Mouse (Mus musculus): Measurements from ENCODE around the gene Maml3. TPM values are rescaled to one million over a fixed set of nuclear protein-coding genes. Genes with fewer than 3 reads are reported as not detected.

The Maml3 gene
- polyA plus RNA-seq, 1 experiment from 2014 or later: 7.7 TPM

GRCm38 (mm10) chr3:51981496-51981895 lies 123.4 kb downstream of the Maml3 start:
- Histone ChIP-seq H3K9ac (no peak overlapping the region), H3K36me3 (replicated peaks) (no peaks in the 10 kb centered on the region), H3K9me3 (no peaks in the 10 kb centered on the region), H3K4me2 (no peak overlapping the region), H3K4me3 (no peak overlapping the region), H3K4me1 (peaks cover 9% of the 10 kb centered on the region; the same call in 1 of the 2 replicates), H3K27me3 (replicated peaks) (no peaks in the 10 kb centered on the region), H3K27ac (no peak overlapping the region)
- ATAC-seq (replicated peaks): no peak
- 63% methylated on average over 5 of the region's 5 CpGs for WGBS

- no peak for ATAC-seq (replicated peaks)
- WGBS: 51% methylated on average over 8 of the region's 8 CpGs
- no peak overlapping the region for H3K4me2 ChIP-seq
Observed at GRCm38 (mm10) chr3:51977654-51978352, 127.1 kb downstream of the Maml3 start.

GRCm38 (mm10) chr3:51974601-51975000 lies 130.3 kb downstream of the Maml3 start:
- 96% methylated on average over 7 of the region's 7 CpGs for WGBS
- ATAC-seq (replicated peaks): no peak
- Histone ChIP-seq H3K4me1 (no peaks in the 10 kb centered on the region), H3K4me3 (no peak overlapping the region), H3K36me3 (replicated peaks) (no peaks in the 10 kb centered on the region), H3K9me3 (no peaks in the 10 kb centered on the region), H3K9ac (no peak overlapping the region), H3K4me2 (no peak overlapping the region), H3K27me3 (replicated peaks) (no peaks in the 10 kb centered on the region), H3K27ac (no peak overlapping the region)

More at GRCm38 (mm10) chr3:51977654-51978352, 127.1 kb downstream of the Maml3 start:
- H3K9me3 ChIP-seq: no peaks in the 10 kb centered on the region
- H3K27me3 ChIP-seq (replicated peaks): no peaks in the 10 kb centered on the region
- H3K4me1 ChIP-seq: no peaks in the 10 kb centered on the region
- H3K27ac ChIP-seq: no peak overlapping the region
- H3K4me3 ChIP-seq: no peak overlapping the region
- no peak overlapping the region for H3K9ac ChIP-seq
- H3K36me3 ChIP-seq (replicated peaks): no peaks in the 10 kb centered on the region

GRCm38 (mm10) chr3:51974153-51974552 lies 130.7 kb downstream of the Maml3 start:
- Histone ChIP-seq H3K4me3 (no peak overlapping the region), H3K9ac (no peak overlapping the region), H3K27me3 (replicated peaks) (no peaks in the 10 kb centered on the region), H3K36me3 (replicated peaks) (no peaks in the 10 kb centered on the region), H3K4me1 (no peaks in the 10 kb centered on the region), H3K27ac (no peak overlapping the region), H3K9me3 (no peaks in the 10 kb centered on the region), H3K4me2 (no peak overlapping the region)
- ATAC-seq (replicated peaks): no peak
- 97% methylated on average over 6 of the region's 6 CpGs for WGBS

- no peaks in the 10 kb centered on the region for H3K9me3 ChIP-seq
- no peak overlapping the region for H3K4me2 ChIP-seq
- no peak overlapping the region for H3K27ac ChIP-seq
- H3K4me3 ChIP-seq: no peak overlapping the region
- ATAC-seq (replicated peaks): no peak
- no peak overlapping the region for H3K9ac ChIP-seq
- 53% methylated on average over 6 of the region's 6 CpGs for WGBS
- H3K27me3 ChIP-seq (replicated peaks): no peaks in the 10 kb centered on the region
- H3K36me3 ChIP-seq (replicated peaks): no peaks in the 10 kb centered on the region
- no peaks in the 10 kb centered on the region for H3K4me1 ChIP-seq
Observed at GRCm38 (mm10) chr3:51972576-51972975, 132.3 kb downstream of the Maml3 start.

GRCm38 (mm10) chr3:51970489-51970888 lies 134.4 kb downstream of the Maml3 start:
- no peak overlapping the region for H3K4me3 ChIP-seq
- ATAC-seq (replicated peaks): no peak
- no peaks in the 10 kb centered on the region for H3K9me3 ChIP-seq
- H3K27ac ChIP-seq: no peak overlapping the region
- WGBS: 84% methylated on average over 2 of the region's 2 CpGs
- no peaks in the 10 kb centered on the region for H3K36me3 ChIP-seq (replicated peaks)
- H3K4me2 ChIP-seq: no peak overlapping the region
- H3K9ac ChIP-seq: no peak overlapping the region
- no peaks in the 10 kb centered on the region for H3K27me3 ChIP-seq (replicated peaks)
- H3K4me1 ChIP-seq: peaks cover 6% of the 10 kb centered on the region

- 0 out of 2 replicates have a peak overlapping the region, but pooled peaks have one; percentile 9 for H3K27ac ChIP-seq
- 59% methylated on average over 6 of the region's 6 CpGs for WGBS
- no peak for ATAC-seq (replicated peaks)
- no peak overlapping the region for H3K4me2 ChIP-seq
- no peak overlapping the region for H3K4me3 ChIP-seq
- no peaks in the 10 kb centered on the region for H3K36me3 ChIP-seq (replicated peaks)
- peaks cover 17% of the 10 kb centered on the region for H3K4me1 ChIP-seq
- H3K9ac ChIP-seq: no peak overlapping the region
- H3K9me3 ChIP-seq: no peaks in the 10 kb centered on the region
- H3K27me3 ChIP-seq (replicated peaks): no peaks in the 10 kb centered on the region
Observed at GRCm38 (mm10) chr3:51969451-51969850, 135.4 kb downstream of the Maml3 start.

- H3K4me1 ChIP-seq: peaks cover 37% of the 10 kb centered on the region
- WGBS: 63% methylated on average over 7 of the region's 7 CpGs
- H3K9me3 ChIP-seq: no peaks in the 10 kb centered on the region
- no peak overlapping the region for H3K4me2 ChIP-seq
- H3K9ac ChIP-seq: no peak overlapping the region
- H3K4me3 ChIP-seq: no peak overlapping the region
- peak overlapping the region; percentile 89 for H3K27ac ChIP-seq
- no peaks in the 10 kb centered on the region for H3K36me3 ChIP-seq (replicated peaks)
- ATAC-seq (replicated peaks): no peak
- no peaks in the 10 kb centered on the region for H3K27me3 ChIP-seq (replicated peaks)
Observed at GRCm38 (mm10) chr3:51965841-51966240, 139.0 kb downstream of the Maml3 start.

GRCm38 (mm10) chr3:51965436-51965835 lies 139.4 kb downstream of the Maml3 start:
- Histone ChIP-seq H3K27ac (peak overlapping the region; percentile 89), H3K4me2 (no peak overlapping the region), H3K27me3 (replicated peaks) (no peaks in the 10 kb centered on the region), H3K36me3 (replicated peaks) (no peaks in the 10 kb centered on the region), H3K9ac (no peak overlapping the region), H3K4me1 (peaks cover 37% of the 10 kb centered on the region), H3K9me3 (no peaks in the 10 kb centered on the region), H3K4me3 (no peak overlapping the region)
- 32% methylated on average over 2 of the region's 2 CpGs for WGBS
- no peak for ATAC-seq (replicated peaks)

GRCm38 (mm10) chr3:51965008-51965407 lies 139.9 kb downstream of the Maml3 start:
- H3K9ac ChIP-seq: no peak overlapping the region
- no peak overlapping the region for H3K4me2 ChIP-seq
- no peak for ATAC-seq (replicated peaks)
- H3K4me1 ChIP-seq: peaks cover 37% of the 10 kb centered on the region
- no peaks in the 10 kb centered on the region for H3K36me3 ChIP-seq (replicated peaks)
- no peaks in the 10 kb centered on the region for H3K9me3 ChIP-seq
- no peaks in the 10 kb centered on the region for H3K27me3 ChIP-seq (replicated peaks)
- peak overlapping the region; percentile 89 for H3K27ac ChIP-seq
- no peak overlapping the region for H3K4me3 ChIP-seq
- 18% methylated on average over 3 of the region's 3 CpGs for WGBS

GRCm38 (mm10) chr3:51963891-51964593 lies 140.8 kb downstream of the Maml3 start:
- no peak overlapping the region for H3K4me3 ChIP-seq
- H3K4me2 ChIP-seq: peak overlapping the region; percentile 34
- 4% methylated on average over 4 of the region's 4 CpGs for WGBS
- H3K27ac ChIP-seq: peak overlapping the region; percentile 89
- peak overlapping the region; percentile 22 for H3K9ac ChIP-seq
- H3K27me3 ChIP-seq (replicated peaks): no peaks in the 10 kb centered on the region
- peaks cover 37% of the 10 kb centered on the region for H3K4me1 ChIP-seq
- H3K9me3 ChIP-seq: no peaks in the 10 kb centered on the region
- ATAC-seq (replicated peaks): peak; percentile 88
- no peaks in the 10 kb centered on the region for H3K36me3 ChIP-seq (replicated peaks)

- no peaks in the 10 kb centered on the region for H3K36me3 ChIP-seq (replicated peaks)
- H3K4me1 ChIP-seq: peaks cover 37% of the 10 kb centered on the region
- no peaks in the 10 kb centered on the region for H3K27me3 ChIP-seq (replicated peaks)
- peak; percentile 69 for ATAC-seq (replicated peaks)
- peak overlapping the region; percentile 89 for H3K27ac ChIP-seq
- 45% methylated on average over 9 of the region's 9 CpGs for WGBS
- H3K9ac ChIP-seq: peak overlapping the region; percentile 19; the same call in 1 of the 2 replicates
- peak overlapping the region; percentile 34 for H3K4me2 ChIP-seq
- H3K9me3 ChIP-seq: no peaks in the 10 kb centered on the region
- no peak overlapping the region for H3K4me3 ChIP-seq
Observed at GRCm38 (mm10) chr3:51963151-51963791, 141.6 kb downstream of the Maml3 start.

Data from midbrain, embryonic 15.5 days (tissue).